Mouse (Mus musculus): Measurements from ENCODE around the gene Ice2.

DNA sequence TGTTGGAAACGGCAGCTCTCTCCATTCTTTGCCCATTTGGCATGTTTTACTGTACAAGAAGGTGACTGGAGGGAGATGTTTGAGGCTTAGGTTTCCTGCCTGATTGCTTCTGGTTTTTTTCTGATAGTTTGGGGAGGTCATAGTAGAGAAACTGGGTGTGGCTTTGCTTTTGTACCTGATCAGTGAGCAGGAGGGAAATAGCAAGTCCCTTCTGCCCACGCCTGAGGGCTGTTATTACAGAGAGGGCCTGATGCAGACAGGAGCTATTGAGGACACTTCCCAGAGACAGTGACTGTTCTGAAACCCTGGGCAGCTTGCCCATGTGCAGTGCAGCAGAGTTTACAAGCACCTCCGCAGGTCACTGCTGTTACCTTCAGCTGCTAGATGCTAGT, 20.1 kb upstream of the Ice2 start:
- TF ChIP-seq CTCF (IDR thresholded peaks at IDR 0.05; ENCODE audit: borderline replicate concordance, insufficient read depth, low read depth, low read length), result no peak
- no peak for TF ChIP-seq POLR2A (IDR thresholded peaks at IDR 0.05; ENCODE audit: borderline replicate concordance, insufficient read depth, low read length)
